Mouse (Mus musculus) naive thymus-derived CD4-positive, alpha-beta T cell, adult 2 months (primary cell): ENCODE data around the gene Cx3cl1.

Experiments
- DNase-seq: peaks from one replicate; pipeline ENCODE4 v3.0.0-alpha.2; 2011; ENCODE audit warnings: low read depth

Gene Cx3cl1

DNA sequence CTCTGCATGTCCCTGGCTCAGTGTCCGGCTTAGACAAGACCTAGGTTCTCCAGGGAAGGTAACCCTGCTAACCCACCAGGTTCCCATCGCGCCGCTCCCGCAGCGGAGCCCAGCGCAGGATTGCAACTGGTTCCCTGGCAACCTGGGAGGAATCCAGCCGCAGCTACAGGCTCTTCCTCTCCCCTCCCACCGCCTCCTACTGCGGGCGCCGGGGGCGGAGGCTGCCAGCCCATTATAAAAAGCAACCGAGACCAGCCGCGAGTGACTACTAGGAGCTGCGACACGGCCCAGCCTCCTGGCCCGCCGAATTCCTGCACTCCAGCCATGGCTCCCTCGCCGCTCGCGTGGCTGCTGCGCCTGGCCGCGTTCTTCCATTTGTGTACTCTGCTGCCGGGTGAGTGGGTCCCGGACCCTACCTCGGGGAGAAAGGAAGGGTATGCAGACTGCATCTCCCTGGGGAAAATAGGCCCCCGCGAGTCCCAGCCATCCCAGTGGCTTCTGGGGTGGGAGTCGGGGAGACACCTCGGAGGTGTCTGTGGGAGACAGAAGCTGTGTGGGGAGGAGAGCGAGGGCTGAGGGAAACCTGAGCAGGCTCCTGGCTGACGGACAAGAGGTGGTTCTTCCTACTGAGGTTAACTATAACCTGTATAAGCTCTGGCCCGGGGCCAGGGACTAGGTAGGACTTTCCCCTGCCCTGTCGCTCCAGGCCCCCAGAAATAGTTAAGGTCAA, at the start of gene Cx3cl1:
Cx3cl1 (plus strand) TSS at position 69 of the 730 bp plus-strand sequence.
- no peak for DNase-seq

DNA sequence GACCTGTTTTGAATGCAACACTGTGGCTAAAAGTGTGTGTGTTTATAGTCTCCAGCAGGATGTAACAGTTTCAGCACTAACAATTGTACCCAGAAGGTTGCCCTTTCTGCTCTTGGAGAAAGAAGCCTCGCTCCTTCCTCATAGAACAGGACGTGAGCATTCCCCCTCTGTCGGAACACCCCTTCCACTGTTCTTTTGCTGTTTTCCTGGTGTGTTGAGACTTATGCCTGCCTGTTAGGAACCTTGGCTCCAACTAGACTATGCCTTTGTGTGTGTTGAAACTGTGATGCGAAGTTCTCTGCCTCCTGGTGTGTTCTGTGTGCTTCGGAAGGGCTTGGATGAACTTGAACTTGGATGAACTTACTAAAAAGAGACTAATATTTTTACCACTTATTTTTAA, 45.8 kb upstream of the Cx3cl1 start:
- DNase-seq: no peak

DNA sequence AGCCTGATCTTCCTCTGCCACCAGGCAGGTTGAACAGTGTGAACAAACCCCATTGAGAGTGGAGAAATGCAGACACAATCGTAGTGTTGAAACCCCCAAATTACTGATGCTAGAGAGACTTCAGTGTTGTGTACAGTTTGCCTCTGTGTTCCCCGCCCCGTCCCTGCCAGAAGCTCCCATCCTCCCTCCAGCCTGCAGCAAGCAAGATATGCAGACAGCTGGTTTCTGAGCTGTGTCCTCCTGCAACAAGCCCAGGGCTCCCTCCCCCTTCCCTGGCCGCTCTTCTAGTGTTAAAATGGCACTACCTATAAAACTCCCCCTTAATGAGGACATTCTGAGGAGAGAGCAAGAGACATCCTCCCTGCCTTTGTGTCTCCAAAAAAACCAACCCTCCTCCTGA, 42.5 kb upstream of the Cx3cl1 start:
- no peak for DNase-seq

DNA sequence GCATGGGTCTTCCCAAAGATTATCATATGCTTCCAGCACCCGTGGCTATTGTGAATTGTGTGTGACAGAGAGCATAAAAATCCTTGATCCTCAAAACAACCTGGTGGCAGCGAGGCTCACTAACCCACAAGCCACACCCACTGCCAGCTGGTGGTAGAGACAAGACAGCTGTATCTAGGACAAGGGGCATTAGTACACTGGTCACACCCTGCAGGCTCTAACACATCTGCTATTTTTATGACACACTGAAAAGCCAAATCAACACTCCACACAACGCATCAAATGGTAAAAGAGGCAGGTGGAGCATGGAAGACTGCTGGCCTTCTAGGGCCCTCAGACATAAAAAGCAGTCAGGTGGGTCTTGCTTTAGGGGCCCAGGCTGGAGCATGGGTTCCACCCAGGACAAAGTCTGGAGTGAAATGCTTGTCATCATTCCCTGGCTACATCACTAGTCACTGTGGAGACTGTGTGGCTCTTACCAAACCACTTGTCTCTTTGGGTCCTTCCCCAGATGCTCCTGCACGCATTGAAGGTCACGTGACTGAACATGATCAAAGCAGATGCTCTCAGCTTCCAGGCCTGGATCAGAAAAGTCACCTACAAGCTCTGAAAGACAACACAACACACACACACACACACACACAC, 37.9 kb upstream of the Cx3cl1 start:
- no peak for DNase-seq

DNA sequence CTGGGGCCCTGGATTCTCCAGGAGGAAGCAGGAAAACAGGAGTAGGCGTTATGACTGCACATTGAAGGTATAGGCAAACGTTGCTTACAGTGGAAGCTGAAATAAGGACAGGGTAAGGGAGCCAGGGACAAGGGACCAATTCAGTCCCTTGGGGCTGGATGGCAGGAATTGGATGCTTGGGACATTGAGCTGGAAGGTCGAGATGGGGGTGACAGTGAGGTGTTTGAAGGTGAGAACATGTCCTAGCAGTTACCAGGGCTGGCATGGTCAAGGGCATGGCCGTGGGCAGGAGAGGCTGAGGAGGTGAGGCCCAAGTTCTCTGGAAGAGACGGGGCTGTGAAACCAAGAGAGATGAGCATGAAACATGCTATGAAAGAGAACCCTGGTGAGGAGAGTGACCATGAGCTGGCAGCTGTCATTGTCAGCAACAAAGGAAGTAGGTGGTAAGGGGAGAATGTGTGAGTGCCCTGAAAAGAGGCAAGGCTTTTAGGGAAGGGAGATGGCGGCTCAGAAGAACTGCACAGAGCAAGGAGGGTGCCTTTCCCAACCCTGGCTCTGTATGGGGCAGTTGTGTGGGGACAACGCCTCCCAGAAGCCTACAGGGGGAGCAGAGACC, 37.0 kb upstream of the Cx3cl1 start:
- DNase-seq: no peak

DNA sequence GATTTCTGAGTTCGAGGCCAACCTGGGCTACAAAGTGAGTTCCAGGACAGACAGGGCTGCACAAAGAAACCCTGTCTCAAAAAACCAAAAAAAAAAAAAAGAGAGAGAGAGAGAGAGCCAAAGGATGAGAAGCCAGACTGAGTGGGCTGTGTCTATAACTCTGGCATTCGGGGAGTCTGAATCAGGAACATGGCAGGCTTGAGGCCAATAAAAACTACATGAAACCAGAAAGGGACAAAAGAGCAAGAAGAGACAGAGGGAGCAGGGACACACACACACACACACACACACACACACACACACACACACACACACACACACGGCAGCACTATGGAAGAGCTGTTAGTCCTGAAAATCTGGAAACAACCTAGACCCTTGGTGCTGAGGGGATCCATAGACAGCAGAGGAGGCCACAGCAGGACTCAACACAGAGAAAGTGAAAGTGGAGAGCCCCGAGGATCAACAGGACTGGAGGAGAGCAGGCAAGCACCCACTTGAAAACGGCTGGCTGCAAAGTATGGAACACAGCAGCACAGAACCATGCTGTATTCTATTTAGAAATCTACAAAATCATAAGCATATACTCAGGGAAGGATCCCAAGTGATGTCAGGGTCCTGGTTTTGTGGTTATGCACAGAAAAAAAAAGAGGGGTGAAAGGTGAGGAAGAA, 36.2 kb upstream of the Cx3cl1 start:
- DNase-seq: peak; percentile 8

DNA sequence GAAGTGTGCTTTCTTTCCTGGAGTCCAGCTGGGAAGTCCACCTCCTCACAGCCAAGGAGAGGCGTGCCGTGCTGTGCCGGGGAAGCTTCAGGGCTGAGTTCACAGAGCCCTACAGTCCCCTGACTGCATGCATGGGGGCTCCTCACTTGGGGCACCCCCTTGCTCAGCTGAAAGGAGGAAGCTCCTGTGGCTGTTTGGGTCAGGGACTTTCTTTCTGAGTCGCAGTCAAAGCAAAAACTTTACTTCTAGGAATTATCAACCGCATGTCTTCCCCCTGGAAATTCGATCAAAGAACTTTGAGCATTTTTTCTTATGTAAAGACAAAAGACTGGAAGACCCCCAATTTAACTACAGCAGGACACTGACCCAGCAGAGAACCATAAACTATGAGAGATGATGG, 32.0 kb upstream of the Cx3cl1 start:
- no peak for DNase-seq

DNA sequence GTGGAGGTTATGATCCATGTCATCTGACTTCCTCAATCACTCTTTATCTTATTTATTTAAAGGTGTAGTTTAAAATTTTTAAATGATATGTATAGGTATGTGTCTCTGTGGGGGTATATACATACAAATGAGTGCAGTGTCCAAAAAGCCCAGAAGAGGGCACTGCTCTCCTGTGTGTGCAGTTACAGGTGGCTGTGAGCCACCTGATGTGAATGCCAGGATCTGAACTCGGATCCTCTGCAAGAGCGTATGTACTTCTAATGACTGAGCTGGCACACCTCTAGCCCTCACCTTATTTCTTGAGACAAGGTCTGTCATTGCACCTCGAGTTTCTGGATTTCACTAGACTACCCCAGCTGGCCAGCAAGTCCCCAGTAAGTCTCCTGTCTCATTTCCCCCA, 31.2 kb upstream of the Cx3cl1 start:
- DNase-seq: no peak

DNA sequence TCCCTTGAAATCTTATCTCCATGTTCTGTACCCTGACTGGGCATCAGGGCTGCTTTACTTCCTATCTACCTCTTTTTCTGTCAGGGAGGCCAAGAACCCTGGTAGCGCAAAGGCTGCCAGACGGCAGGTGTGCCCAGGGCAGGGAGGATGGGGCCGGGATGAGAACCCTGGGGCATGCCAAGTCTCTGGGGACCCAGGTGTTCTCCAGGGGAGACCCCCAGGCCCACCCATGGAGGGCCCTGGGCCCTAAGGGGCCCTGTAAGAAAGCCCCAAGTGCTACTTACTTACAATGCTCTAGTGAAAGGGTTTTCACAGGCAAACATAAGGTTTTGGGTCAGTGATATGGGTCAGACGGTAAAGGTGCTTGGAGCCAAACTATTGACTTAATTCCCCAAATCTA, 30.1 kb upstream of the Cx3cl1 start:
- DNase-seq: no peak

DNA sequence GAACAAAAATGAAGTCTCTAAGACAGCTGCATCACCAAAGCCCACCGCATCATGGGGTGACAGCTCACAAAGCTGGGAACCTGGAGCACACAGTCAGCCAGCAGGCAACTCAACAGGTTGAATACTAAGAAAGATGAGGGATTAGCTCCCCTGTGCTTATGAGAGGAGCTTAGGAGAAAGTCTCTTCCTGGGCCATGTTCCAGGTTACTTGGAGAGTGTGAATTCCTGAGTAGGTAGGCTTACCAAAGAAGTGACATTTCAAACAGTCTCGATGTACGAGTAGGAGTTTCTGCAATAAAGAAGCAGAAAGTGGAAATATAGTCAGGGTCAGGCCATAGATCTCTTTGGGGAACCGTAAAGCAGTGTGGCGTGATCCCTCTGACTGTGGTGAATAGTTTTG, 27.3 kb upstream of the Cx3cl1 start:
- no peak for DNase-seq

DNA sequence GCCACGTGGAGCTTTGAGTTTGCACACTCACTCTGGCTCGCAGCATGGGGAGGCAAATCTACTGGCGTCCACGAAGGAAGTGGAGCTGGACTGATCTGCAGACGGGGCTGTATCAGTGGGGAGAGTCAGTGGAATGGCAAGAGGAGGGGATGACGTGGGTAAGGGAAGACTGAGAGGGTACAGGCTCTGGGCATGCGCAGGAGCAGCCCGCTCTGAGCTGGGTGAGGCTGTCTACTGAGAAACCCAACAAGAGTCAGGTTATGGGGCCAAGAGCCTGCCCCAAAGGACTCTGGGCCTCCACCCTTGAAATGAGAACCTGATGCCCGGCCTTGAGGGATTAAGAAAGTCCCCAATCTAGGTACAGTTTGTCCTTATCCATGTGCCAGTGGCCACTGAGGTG, 26.8 kb upstream of the Cx3cl1 start:
- DNase-seq: no peak

DNA sequence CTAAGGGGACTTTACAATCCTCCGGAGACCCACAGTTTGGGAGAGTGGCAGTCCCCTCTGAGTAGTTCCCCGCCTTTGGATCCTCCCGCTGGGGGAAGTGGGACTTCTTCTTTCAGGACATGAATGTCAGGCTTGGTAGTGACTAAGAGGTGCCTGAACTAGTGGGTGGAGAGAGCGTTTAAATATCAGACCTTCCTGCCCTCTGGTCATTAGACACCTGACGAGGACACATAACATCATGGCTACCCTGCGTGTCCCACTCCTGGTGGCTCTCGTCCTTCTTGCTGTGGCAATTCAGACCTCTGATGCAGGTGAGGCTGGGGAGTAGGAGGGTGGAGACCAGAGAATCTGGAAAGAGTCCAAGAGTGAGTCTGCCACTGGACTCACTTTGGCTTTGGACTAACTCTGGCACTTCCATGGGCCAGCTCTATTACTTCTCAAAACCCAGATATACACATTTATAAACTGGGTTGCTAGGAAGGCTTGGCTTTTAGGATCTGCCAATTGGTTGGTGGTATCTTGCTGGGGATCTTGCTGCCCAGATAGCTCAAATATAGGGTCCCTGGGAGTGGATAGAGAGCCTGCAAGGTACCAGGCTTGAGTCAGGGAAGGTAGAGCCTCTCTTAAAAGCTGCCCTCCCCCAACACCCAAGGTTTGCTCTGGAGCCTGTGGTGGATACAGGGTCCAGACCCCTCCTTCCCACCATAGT, 26.2 kb upstream of the Cx3cl1 start, which contains the start of gene Ccl22:
Ccl22 (plus strand) TSS at position 115 of the 709 bp plus-strand sequence.
- DNase-seq: no peak

DNA sequence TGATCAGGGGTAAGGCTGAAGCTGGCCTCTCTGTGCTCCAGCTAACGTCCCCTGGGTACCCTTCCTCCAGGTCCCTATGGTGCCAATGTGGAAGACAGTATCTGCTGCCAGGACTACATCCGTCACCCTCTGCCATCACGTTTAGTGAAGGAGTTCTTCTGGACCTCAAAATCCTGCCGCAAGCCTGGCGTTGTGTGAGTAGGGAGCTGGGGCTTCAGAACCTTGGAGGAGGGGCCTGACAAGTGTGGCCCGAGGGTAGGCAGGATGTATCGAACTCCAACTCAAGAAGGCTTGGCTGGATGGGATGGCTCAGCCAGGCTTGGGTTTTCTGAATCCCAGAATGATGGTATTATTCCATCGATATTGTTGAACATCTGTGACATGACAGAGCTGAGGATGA, 25.0 kb upstream of the Cx3cl1 start:
- DNase-seq: no peak

DNA sequence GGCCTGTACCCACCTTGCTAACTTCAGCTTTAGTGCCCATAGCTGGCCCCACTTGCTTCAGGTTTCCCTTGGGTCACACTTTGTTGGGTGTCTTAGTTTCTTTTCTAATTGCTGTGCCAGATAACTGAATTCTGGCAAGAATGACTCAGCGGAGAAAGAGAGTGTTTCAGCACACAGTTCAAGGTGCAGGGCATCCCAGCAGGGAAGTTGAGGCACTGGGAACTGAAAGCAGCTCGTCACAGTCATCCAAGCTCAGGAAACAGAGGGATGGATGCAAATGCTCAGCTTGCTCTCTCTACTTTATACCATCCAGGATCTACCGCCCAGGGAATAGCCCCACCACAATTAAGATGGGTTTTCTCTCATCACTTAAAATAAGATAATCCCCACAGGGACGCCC, 23.4 kb upstream of the Cx3cl1 start:
- no peak for DNase-seq

DNA sequence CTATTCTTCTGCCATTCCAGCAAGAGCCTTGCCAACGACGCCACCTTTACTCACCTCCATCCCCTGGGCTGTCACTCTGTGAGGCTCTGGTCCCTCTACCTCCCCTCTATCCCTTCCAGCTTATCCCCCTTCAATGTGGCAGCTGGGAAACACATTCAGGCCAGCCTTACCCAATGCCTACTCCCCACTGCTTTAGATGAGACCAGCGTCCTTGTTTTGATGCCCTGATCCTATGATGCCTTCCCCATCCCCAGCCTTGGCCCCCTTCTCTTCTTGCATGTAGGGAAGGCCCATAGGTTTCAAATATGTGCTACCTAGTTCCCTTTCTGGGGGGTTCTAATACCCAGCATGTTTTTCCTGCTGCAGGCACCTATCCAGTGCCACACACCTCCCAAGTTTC, 21.9 kb upstream of the Cx3cl1 start:
- no peak for DNase-seq

DNA sequence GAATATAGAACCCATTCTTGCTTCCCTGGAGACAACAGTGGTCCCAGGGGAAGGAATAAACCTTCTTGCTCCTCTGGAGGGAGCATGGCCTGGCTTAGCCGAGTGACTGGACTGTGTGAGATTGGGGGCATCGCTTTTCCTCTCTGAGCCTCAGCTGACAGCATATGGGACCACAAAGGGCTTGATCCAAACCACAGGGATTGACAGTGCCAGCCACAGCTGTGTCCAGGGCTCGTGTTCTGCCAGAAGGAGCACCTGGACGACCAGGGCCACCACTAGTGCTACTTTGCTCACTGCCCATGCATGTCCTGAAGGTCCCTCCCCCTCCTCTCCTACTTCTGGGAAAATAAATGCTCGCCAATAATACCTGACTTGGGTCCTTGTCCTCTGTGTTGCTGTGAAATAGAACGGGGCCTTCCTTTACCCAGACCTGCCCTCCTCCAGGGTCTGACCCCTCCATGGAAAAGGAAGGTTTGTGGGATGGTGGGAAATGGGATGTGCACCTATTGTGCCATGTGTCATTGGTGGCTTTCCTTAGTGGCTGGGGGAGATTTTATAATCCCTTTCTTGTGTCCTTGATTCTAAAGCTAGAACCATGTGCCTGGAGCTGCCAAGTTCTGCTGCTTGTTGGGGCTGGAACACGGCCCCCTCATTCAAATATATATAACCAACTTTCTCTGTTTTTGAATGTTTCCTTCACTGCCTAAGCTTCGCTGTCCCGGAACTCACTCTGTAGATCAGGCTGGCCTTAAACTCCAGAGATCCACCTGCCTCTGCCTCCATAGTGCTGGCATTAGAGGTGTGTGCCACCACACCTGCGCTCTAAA, 20.6 kb upstream of the Cx3cl1 start:
- DNase-seq: no peak

DNA sequence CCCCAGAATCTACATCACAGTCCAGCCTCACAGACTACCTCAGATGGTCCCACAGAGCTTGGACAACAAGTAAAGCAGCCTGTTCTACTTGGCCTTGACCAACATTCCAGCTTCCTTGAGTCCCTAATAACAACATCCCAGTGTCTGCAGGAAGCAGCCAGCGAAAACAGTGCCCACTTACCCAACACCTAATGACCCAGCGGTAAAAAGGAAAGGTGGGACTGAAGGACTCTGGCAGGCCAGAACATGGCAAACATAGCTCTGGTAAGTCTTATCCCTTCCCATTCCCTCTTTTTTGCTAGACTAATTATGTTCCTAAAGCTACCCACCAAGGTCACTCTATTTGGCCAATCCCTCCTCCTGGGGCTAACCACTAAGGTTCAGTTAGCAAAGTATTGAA, 17.8 kb upstream of the Cx3cl1 start:
- no peak for DNase-seq

DNA sequence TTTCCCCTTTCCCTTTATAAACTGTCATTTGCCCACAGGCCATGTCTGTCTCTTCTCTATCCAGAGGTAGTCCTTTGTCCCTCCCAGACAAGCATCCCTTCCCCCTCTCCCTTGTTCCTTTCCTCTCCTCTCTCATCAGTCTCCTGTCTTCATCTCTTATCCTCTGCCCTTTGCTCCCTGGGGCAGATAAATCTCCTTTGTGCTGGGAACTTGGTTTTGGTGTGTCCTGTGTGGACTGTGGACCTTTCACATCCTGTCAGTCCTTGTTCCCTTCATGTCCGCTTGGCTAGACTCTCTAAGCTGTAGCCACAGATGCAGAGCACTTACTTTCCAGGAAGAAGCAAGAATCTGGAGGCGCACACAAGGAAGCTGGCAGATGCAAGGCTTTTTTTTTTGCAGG, 17.3 kb upstream of the Cx3cl1 start:
- DNase-seq: no peak

DNA sequence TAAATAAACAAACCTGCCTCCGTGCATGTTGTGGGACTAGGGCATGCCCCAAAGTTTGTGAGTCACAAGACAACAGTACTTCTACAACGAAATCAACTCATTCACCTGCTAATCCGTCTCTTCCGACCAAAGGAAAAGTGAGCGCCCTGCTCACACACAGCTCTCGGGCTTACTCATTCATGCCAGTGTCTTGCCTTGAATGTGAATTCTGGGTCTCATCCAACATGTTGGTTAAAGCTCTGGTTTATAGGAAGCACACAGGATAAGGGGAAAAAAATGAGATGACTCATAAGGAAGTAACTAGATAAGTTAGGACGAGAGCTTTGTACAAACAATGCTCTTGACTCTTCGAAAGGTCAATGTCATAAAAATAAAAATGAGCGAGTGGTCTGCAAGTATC, 4.8 kb upstream of the Cx3cl1 start:
- DNase-seq: no peak

DNA sequence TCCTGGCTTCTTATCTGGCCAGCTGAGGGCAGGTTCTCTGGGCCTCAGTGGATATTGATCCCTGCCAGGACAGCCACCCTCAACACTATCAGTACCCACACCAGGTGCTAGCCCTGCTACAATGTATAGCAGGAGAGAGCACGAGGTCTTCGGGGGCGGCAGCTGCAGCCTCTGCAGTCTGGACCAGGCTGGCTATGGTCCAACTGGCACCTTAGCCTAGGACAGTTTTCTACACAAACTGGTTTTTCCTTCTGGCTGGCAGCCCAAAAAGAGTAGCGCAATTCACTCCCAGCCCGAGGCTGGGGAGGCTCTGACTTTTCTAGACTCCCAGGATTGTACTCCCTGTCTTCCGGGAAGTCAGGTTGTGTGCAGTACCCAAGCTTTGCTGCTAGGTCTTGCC, 864 bp upstream of the Cx3cl1 start:
- DNase-seq: no peak

DNA sequence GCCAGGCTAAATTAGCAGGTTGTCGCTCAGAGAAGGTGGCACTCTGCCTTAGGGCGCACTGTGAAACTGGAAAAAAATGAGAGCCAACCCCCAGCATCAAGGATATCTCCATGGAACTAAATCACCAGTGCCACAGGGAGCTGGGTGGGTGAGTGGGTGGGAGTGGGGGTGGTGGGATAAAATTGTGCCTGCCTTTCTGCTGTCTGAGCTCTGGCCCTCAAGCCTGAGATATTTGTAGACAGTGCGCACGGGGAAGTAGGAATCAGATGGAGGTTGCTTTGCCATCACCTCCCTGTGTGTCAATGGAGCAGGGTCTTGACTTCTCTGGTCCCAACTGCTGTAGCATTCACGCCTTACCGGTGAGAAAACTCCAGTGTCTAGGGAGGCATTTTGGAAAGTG, 1.2 kb downstream of the Cx3cl1 start:
- DNase-seq: no peak
